Mouse (Mus musculus): ENCODE measurements around the gene Cbx6. TPM values are rescaled to one million over a fixed set of nuclear protein-coding genes. Genes with fewer than 3 reads are reported as not detected.
A peak's percentile ranks its signal among the peaks of the same experiment; 100 is the strongest.

Cbx6 gene
- polyA plus RNA-seq, 1 experiment, result 295 TPM

DNA sequence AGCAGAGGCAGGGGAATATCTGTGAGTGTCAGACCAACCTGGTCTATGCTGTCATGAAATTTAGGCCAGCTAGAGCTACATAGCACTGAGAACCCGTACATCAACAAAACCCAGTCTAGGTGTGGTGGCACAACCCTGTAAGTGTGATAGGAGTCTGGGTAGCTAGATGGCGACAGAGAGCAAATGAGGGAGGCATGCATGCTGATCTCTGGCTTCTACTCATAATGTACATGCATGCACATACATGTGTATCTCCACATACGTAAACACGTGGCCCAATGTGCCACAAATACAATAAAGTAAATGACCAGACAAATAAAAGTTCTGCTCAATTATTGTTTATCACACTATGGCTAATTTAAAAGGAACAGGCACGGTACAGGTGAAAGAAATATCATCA, 26.4 kb downstream of the Cbx6 start:
- no peak overlapping the region for H3K27ac ChIP-seq (ENCODE audit: insufficient read depth, low read length)
- TF ChIP-seq CTCF (IDR thresholded peaks at IDR 0.05; ENCODE audit: extremely low read depth, insufficient read depth, low read length) (peak; percentile 88), POLR2A (IDR thresholded peaks at IDR 0.05; ENCODE audit: extremely low read depth, insufficient read depth, low read length) (no peak)
- H3K4me1 ChIP-seq (ENCODE audit: control insufficient read depth, insufficient read depth, low read length), result peaks cover 2% of the 10 kb centered on the region

GRCm38 (mm10) chr15:79807050-79807449, 27.4 kb downstream of the Cbx6 start:
- no peak for TF ChIP-seq CTCF (IDR thresholded peaks at IDR 0.05; ENCODE audit: extremely low read depth, insufficient read depth, low read length)
- no peak for TF ChIP-seq POLR2A (IDR thresholded peaks at IDR 0.05; ENCODE audit: extremely low read depth, insufficient read depth, low read length)
- H3K4me1 ChIP-seq (ENCODE audit: control insufficient read depth, insufficient read depth, low read length), result peaks cover 2% of the 10 kb centered on the region
- no peak overlapping the region for H3K4me3 ChIP-seq (ENCODE audit: insufficient read depth, low read length)
- no peak overlapping the region for H3K27ac ChIP-seq (ENCODE audit: insufficient read depth, low read length)

More for the DNA sequence above, 26.4 kb downstream of the Cbx6 start:
- no peak overlapping the region for H3K4me3 ChIP-seq (ENCODE audit: insufficient read depth, low read length)

DNA sequence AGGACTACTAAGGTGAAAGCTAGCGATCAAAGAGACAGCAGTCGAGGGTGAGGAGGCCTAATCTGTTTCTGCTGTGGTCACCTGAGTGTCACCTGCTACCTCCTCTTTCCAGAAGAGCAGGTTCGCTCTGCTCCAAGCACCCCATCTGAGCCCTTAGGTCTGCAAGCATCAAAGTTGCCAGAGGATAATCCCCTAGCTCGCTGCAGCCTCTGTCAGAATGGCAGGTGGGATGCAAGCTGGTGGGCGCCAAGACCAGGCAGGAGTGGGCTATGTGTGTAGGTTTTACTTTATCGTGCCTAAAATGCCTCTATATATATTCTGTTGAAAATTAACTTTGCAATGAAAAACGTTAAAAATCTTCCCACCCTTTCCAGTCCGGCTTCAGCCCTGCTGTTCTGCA, 29.2 kb downstream of the Cbx6 start:
- Histone ChIP-seq H3K27ac (ENCODE audit: insufficient read depth, low read length) (no peak overlapping the region), H3K4me1 (ENCODE audit: control insufficient read depth, insufficient read depth, low read length) (peaks cover 2% of the 10 kb centered on the region), H3K4me3 (ENCODE audit: insufficient read depth, low read length) (peak overlapping the region; percentile 75; the same call in 1 of the 2 replicates)
- TF ChIP-seq CTCF (IDR thresholded peaks at IDR 0.05; ENCODE audit: extremely low read depth, insufficient read depth, low read length) (no peak), POLR2A (IDR thresholded peaks at IDR 0.05; ENCODE audit: extremely low read depth, insufficient read depth, low read length) (no peak)

- Histone ChIP-seq H3K4me1 (ENCODE audit: control insufficient read depth, insufficient read depth, low read length) (peaks cover 2% of the 10 kb centered on the region), H3K27ac (ENCODE audit: insufficient read depth, low read length) (peak within 1 kb of the TSS; percentile 86), H3K4me3 (ENCODE audit: insufficient read depth, low read length) (peak within 1 kb of the TSS; percentile 75)
- TF ChIP-seq CTCF (IDR thresholded peaks at IDR 0.05; ENCODE audit: extremely low read depth, insufficient read depth, low read length) (no peak), POLR2A (IDR thresholded peaks at IDR 0.05; ENCODE audit: extremely low read depth, insufficient read depth, low read length) (peak; percentile 53; the same call in 1 of the 2 replicates)
Measured at GRCm38 (mm10) chr15:79804352-79805071, 30.0 kb downstream of the Cbx6 start, which contains the start of gene Nptxr. Gene Nptxr, minus strand, starts transcription at chr15:79804766.

DNA sequence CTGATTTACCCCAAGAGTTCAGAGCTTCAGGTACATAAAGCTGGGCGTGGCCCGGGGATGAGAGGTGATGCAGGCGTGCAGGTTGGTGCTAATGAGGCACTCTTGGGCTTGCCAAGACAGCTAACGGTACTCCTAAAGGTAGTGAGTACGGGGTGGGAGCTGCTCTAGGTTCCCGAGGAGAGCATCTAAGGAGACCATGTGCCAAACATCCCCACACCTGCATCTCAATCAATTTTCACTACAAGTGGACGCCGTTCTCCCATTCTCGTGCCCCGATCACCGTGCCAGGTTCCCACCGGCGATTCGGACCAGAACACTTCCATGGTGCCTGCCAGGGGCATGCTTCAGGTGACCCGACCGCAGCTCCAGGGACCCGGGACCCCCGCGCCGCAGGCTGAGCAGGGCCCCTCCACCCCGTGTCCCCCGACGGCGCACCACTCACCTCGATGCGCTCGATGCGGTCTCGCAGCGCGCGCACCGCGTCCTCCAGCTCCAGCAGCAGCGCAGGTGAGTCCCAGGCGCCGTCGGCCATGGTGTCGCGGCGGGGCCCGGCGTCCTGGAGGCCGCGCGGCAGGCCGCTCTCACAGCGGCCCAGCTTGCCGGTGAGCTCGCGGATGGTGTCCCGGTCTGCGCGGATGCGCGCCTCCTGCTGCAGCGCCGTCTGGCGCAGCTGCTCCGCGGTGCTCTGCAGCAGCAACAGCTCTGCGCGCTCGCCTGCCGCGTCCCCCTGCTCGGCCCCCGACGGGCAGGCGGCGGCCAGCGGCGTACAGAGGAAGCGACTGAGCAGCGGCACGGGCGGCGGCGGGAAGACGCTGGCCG, 30.7 kb downstream of the Cbx6 start:
- no peak for TF ChIP-seq CTCF (IDR thresholded peaks at IDR 0.05; ENCODE audit: extremely low read depth, insufficient read depth, low read length)
- TF ChIP-seq POLR2A (IDR thresholded peaks at IDR 0.05; ENCODE audit: extremely low read depth, insufficient read depth, low read length), result no peak
- peak overlapping the region; percentile 86 for H3K27ac ChIP-seq (ENCODE audit: insufficient read depth, low read length)
- H3K4me1 ChIP-seq (ENCODE audit: control insufficient read depth, insufficient read depth, low read length), result peaks cover 2% of the 10 kb centered on the region
- H3K4me3 ChIP-seq (ENCODE audit: insufficient read depth, low read length), result peak overlapping the region; percentile 75

GRCm38 (mm10) chr15:79802304-79802703, 32.2 kb downstream of the Cbx6 start:
- H3K4me1 ChIP-seq (ENCODE audit: control insufficient read depth, insufficient read depth, low read length), result peaks cover 8% of the 10 kb centered on the region
- H3K4me3 ChIP-seq (ENCODE audit: insufficient read depth, low read length), result peak overlapping the region; percentile 75
- H3K27ac ChIP-seq (ENCODE audit: insufficient read depth, low read length), result no peak overlapping the region; the same call in 1 of the 2 replicates
- TF ChIP-seq CTCF (IDR thresholded peaks at IDR 0.05; ENCODE audit: extremely low read depth, insufficient read depth, low read length), result no peak
- no peak for TF ChIP-seq POLR2A (IDR thresholded peaks at IDR 0.05; ENCODE audit: extremely low read depth, insufficient read depth, low read length)

GRCm38 (mm10) chr15:79801646-79802045, 32.8 kb downstream of the Cbx6 start:
- Histone ChIP-seq H3K4me1 (ENCODE audit: control insufficient read depth, insufficient read depth, low read length) (peaks cover 11% of the 10 kb centered on the region), H3K4me3 (ENCODE audit: insufficient read depth, low read length) (peak overlapping the region; percentile 75), H3K27ac (ENCODE audit: insufficient read depth, low read length) (peak overlapping the region; percentile 58; the same call in 1 of the 2 replicates)
- TF ChIP-seq POLR2A (IDR thresholded peaks at IDR 0.05; ENCODE audit: extremely low read depth, insufficient read depth, low read length), result no peak
- TF ChIP-seq CTCF (IDR thresholded peaks at IDR 0.05; ENCODE audit: extremely low read depth, insufficient read depth, low read length), result no peak

DNA sequence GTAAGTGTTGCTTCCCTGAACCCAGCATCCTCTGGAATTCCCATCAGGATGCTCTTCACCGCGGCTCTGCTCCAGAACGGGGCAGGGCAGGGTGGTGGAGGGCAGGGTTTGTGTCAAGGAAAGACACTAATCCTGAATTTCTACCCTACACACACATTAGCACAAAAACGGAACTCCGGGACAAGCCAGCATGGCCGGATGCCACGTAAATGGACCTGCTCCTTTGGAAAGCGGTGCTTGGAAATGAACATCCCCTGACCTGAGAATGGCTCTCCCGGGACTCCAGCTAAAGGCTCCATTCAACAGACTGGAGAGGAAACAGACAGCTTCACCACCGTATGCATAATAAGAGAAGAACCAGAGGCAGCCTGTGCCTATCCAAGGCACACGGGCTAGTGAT, 33.8 kb downstream of the Cbx6 start:
- Histone ChIP-seq H3K4me1 (ENCODE audit: control insufficient read depth, insufficient read depth, low read length) (peaks cover 13% of the 10 kb centered on the region), H3K27ac (ENCODE audit: insufficient read depth, low read length) (no peak overlapping the region), H3K4me3 (ENCODE audit: insufficient read depth, low read length) (peak overlapping the region; percentile 17)
- TF ChIP-seq CTCF (IDR thresholded peaks at IDR 0.05; ENCODE audit: extremely low read depth, insufficient read depth, low read length) (no peak), POLR2A (IDR thresholded peaks at IDR 0.05; ENCODE audit: extremely low read depth, insufficient read depth, low read length) (no peak)

- H3K4me3 ChIP-seq (ENCODE audit: insufficient read depth, low read length), result no peak overlapping the region
- H3K27ac ChIP-seq (ENCODE audit: insufficient read depth, low read length), result peak overlapping the region; percentile 60; the same call in 1 of the 2 replicates
- 0 out of 2 replicates have a peak, but pooled peaks have one; percentile 21 for TF ChIP-seq POLR2A (IDR thresholded peaks at IDR 0.05; ENCODE audit: extremely low read depth, insufficient read depth, low read length)
- TF ChIP-seq CTCF (IDR thresholded peaks at IDR 0.05; ENCODE audit: extremely low read depth, insufficient read depth, low read length), result no peak
- H3K4me1 ChIP-seq (ENCODE audit: control insufficient read depth, insufficient read depth, low read length), result peaks cover 14% of the 10 kb centered on the region
Measured at GRCm38 (mm10) chr15:79798591-79798990, 35.9 kb downstream of the Cbx6 start.
